Mouse (Mus musculus): ENCODE data around the gene Maml3. TPM values are rescaled to one million over a fixed set of nuclear protein-coding genes. Genes with fewer than 3 reads are reported as not detected.
A peak's percentile ranks its signal among the peaks of the same experiment; 100 is the strongest.

The Maml3 gene
- polyA plus RNA-seq (2016; fragmentation: Nextera tagmentation; extraction: Ambion mirVana), result 5.6 and 5.9 TPM in 2 replicates

DNA sequence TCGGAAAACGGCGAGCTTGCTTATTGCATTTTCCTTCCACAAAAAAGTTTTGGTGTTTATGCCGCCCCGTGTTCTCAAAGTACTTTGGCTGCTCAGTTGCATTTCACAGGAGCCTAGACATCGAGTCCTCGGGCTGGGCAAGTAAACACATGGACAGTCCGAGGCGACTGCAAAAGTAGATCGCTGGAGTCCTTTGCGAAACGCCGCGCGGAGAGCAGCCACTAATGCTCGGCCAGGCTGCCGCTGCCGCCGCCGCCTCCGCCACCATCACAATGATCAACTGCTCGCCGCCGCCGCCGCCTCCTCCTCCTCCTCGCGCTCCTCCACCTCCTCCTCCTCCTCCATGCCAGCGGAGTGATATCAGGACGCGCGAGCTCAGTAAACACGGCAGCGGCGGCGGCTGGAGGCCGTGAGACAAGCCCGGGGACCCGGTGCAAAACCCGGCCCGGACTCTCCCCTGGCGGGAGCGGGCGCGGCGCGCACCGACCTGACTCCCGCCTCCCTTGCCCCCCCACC lies at the start of gene Maml3:
Maml3 (minus strand) TSS at position 441 of the 516 bp plus-strand sequence.
- peak within 1 kb of the TSS; percentile 75 for H3K4me3 ChIP-seq
- H3K27me3 ChIP-seq (ENCODE audit: insufficient read depth, poor library complexity, severe bottlenecking), result no peaks in the 10 kb centered on the region
- peak; percentile 96 for DNase-seq (ENCODE audit: low spot score)
- no peaks in the 10 kb centered on the region for H3K36me3 ChIP-seq
- under 1% methylated on average over 44 of the region's 49 CpGs for WGBS
- H3K27ac ChIP-seq, result peak within 1 kb of the TSS; percentile 99
- no peaks in the 10 kb centered on the region for H3K9me3 ChIP-seq
- H3K4me1 ChIP-seq (replicated peaks), result peaks cover 21% of the 10 kb centered on the region

DNA sequence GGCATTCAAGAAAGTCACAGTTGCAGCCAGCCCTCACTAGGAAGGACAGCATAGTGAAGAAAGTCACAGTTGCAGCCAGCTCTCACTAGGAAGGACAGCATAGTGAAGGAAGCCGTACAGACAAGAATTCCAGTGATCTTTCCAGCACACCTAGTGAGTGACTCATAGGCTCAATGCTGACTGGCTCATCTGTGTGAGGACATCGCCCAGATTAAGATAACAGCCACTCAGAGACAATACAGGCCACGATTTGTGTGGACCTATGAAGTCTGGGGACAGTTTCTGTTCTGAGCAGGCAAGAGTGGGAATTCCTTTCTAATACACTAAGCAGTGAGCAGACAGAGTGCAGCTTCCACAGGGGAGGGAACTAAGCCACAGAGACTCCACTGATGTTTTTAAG lies 46.3 kb upstream of the Maml3 start:
- no peak overlapping the region for H3K27ac ChIP-seq
- H3K4me1 ChIP-seq (replicated peaks), result no peaks in the 10 kb centered on the region
- H3K36me3 ChIP-seq, result no peaks in the 10 kb centered on the region
- H3K9me3 ChIP-seq, result peaks cover 4% of the 10 kb centered on the region; the same call in 1 of the 2 replicates
- no peak overlapping the region for H3K4me3 ChIP-seq
- no peak for DNase-seq (ENCODE audit: low spot score)
- H3K27me3 ChIP-seq (ENCODE audit: insufficient read depth, poor library complexity, severe bottlenecking), result no peaks in the 10 kb centered on the region
- WGBS, result 72% methylated on average over 3 of the region's 3 CpGs

DNA sequence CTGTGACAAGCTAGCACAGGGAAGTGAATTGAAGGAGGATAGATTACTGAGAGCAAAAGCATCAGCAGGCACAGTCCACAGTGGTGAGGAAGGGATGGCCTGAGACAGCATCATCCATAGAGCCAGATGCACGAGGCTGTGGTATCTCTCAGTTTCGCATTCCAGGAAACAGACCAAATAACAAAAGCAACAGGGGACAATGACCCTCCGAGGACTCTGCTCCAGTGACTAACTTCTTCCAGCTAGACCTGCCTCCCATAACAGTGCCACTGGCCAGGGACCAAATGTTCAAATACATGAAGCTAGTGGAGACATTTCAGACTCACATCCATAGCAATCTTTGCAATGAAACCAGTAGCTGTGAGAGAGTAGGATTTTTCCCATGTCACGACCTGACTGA lies 43.4 kb upstream of the Maml3 start:
- Histone ChIP-seq H3K4me1 (replicated peaks) (peaks cover 2% of the 10 kb centered on the region; the same call in 1 of the 2 replicates), H3K36me3 (no peaks in the 10 kb centered on the region), H3K27me3 (ENCODE audit: insufficient read depth, poor library complexity, severe bottlenecking) (no peaks in the 10 kb centered on the region), H3K9me3 (no peaks in the 10 kb centered on the region), H3K4me3 (no peak overlapping the region), H3K27ac (no peak overlapping the region)
- 50% methylated on average over 4 of the region's 4 CpGs for WGBS
- no peak for DNase-seq (ENCODE audit: low spot score)

DNA sequence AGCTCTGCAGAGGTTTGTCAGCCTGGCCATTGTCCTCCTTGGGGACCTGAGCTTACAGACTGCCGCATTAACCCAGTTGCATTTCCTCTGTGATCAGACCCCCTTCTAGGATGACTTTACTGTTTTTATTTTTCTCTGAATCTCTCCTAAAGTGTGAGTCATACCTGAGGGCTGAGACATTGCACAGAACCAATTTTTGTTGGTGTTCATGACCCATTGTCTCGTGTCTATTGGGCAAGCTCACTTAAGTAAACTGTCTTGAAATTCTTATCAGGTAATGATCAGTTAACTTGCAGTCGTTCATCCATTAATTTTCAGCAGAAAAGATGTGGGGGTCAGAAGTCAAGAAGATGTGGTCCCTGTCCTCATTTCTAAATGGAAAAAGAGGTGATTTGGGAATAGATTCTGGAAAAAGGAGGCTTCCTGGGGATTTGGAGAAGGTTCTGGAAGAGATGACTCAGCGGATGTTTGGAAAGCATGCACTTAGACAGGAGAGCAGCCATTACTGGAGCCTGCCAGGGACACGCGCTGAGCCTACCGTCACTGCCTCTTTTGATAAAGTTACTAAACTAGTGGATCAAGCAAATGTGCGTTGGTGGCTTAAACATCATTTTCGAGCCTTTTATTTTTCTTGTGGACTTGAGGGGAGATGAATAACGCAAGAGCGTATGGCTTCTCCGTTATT lies 40.0 kb upstream of the Maml3 start:
- DNase-seq (ENCODE audit: low spot score), result no peak
- H3K9me3 ChIP-seq, result no peaks in the 10 kb centered on the region
- H3K36me3 ChIP-seq, result no peaks in the 10 kb centered on the region
- peaks cover 7% of the 10 kb centered on the region for H3K27me3 ChIP-seq (ENCODE audit: insufficient read depth, poor library complexity, severe bottlenecking)
- H3K4me3 ChIP-seq, result no peak overlapping the region
- 91% methylated on average over 12 of the region's 12 CpGs for WGBS
- peaks cover 7% of the 10 kb centered on the region; the same call in 1 of the 2 replicates for H3K4me1 ChIP-seq (replicated peaks)
- no peak overlapping the region for H3K27ac ChIP-seq

DNA sequence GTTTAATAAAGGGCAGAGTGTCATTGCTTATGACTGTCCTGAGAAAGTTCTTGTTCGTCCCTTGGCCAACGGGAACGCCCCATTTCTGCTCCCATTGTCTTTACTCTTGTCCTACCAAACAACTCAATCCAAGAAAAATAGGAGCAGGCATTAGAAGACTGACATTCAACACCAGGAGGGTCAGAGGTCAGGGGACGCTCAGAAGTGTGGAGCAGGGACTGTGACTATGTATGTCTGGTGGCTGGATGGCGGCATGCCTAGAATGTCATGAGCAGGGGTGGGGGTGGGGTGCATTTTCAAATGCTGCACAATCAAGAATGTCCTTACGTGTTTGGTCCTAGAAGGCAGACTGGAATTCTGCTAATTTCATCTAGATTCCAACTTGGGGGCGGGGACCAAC lies 38.1 kb upstream of the Maml3 start:
- Histone ChIP-seq H3K4me3 (no peak overlapping the region), H3K36me3 (no peaks in the 10 kb centered on the region), H3K27me3 (ENCODE audit: insufficient read depth, poor library complexity, severe bottlenecking) (peaks cover 7% of the 10 kb centered on the region), H3K4me1 (replicated peaks) (peaks cover 7% of the 10 kb centered on the region; the same call in 1 of the 2 replicates), H3K27ac (no peak overlapping the region), H3K9me3 (no peaks in the 10 kb centered on the region)
- WGBS, result 47% methylated on average over 7 of the region's 7 CpGs
- DNase-seq (ENCODE audit: low spot score), result no peak

DNA sequence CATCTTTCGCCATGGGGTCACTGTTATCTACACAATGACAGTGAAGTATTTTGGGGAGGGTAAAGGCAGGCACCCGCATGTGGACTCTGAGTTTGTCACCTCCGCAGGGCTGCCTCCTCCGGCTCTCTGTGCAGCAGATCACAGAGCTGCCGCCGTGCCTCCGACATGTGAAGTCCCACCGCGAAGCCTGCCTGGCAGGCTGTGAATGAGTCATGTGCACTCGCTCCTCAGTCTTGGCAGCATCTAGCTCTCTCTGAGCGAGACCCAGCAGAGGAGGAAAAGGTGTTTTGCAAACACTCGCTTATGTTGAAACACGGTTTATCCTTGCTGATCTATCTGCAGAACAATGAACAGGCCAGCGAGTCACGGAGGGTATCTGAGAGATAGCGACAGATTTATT lies 35.3 kb upstream of the Maml3 start:
- WGBS, result 86% methylated on average over 16 of the region's 16 CpGs
- no peak for DNase-seq (ENCODE audit: low spot score)
- peaks cover 7% of the 10 kb centered on the region for H3K27me3 ChIP-seq (ENCODE audit: insufficient read depth, poor library complexity, severe bottlenecking)
- peaks cover 7% of the 10 kb centered on the region; the same call in 1 of the 2 replicates for H3K4me1 ChIP-seq (replicated peaks)
- H3K4me3 ChIP-seq, result no peak overlapping the region
- H3K27ac ChIP-seq, result no peak overlapping the region
- H3K9me3 ChIP-seq, result no peaks in the 10 kb centered on the region
- H3K36me3 ChIP-seq, result no peaks in the 10 kb centered on the region

DNA sequence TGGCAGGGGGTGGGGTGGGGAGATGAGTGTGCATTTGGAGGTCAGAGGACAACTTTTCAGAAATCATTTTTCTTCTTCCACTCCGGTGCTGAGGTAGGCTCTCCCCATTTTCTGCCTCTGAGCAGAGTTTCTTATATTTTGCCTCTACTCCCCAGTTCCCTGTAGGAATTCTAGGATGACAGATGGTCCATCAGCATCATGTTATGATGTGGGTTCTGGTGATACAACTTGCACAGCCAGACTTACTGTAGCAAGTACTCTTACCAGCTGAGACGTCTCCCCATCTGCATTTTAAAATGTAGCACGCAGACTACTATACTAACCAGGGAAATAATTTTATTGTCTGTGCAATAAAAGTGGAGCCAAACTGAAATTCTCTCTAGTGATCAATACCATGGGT lies 20.5 kb upstream of the Maml3 start:
- Histone ChIP-seq H3K27ac (no peak overlapping the region), H3K4me3 (no peak overlapping the region), H3K9me3 (no peaks in the 10 kb centered on the region), H3K36me3 (no peaks in the 10 kb centered on the region), H3K27me3 (ENCODE audit: insufficient read depth, poor library complexity, severe bottlenecking) (no peaks in the 10 kb centered on the region), H3K4me1 (replicated peaks) (no peaks in the 10 kb centered on the region)
- DNase-seq (ENCODE audit: low spot score), result no peak
- 91% methylated on average over 3 of the region's 3 CpGs for WGBS

DNA sequence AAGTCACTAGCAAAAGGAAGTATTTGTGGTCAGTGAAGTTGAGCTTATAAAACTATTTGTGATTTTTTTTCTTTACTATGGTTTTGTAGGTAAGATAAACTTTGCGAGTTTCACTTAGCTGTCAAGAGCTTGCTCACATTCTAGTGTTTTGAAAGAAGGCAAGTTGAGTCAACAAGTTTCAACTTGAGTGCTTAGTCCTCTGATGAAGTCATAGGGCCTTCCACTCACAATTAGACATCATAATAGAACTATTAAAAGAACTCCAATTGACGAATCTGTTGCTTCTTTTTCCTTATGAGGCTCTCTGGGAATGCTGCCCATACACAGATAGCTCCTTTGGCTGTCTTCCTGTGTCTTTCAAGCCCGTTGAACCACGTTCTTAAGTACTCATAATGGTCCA lies 16.0 kb upstream of the Maml3 start:
- no peaks in the 10 kb centered on the region for H3K27me3 ChIP-seq (ENCODE audit: insufficient read depth, poor library complexity, severe bottlenecking)
- no peaks in the 10 kb centered on the region for H3K4me1 ChIP-seq (replicated peaks)
- H3K27ac ChIP-seq, result no peak overlapping the region
- H3K4me3 ChIP-seq, result no peak overlapping the region
- H3K36me3 ChIP-seq, result no peaks in the 10 kb centered on the region
- no peak for DNase-seq (ENCODE audit: low spot score)
- no peaks in the 10 kb centered on the region for H3K9me3 ChIP-seq
- WGBS, result 84% methylated on average over 4 of the region's 4 CpGs

DNA sequence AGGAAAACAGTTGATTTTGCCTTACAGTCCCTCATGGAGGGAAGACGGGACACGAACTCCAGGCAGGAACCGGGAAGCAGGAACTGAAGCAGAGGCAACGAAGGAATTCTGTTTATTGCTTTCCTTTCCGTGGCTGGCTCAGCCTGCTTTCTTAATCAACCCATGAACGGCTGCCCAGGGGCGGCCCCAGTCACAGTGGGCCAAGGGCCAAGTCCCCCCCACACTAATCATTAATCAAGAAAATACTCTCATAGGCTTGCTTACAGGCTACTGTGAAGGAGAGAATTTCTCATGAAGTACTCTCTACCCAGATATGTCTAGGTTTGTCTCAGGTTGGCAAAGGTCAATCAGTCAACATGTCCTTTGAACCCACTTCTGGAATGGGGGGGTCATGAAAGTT lies 14.3 kb upstream of the Maml3 start:
- H3K4me1 ChIP-seq (replicated peaks), result no peaks in the 10 kb centered on the region
- no peaks in the 10 kb centered on the region for H3K27me3 ChIP-seq (ENCODE audit: insufficient read depth, poor library complexity, severe bottlenecking)
- no peak overlapping the region for H3K27ac ChIP-seq
- no peaks in the 10 kb centered on the region for H3K9me3 ChIP-seq
- H3K36me3 ChIP-seq, result no peaks in the 10 kb centered on the region
- no peak for DNase-seq (ENCODE audit: low spot score)
- 92% methylated on average over 7 of the region's 7 CpGs for WGBS
- no peak overlapping the region for H3K4me3 ChIP-seq

DNA sequence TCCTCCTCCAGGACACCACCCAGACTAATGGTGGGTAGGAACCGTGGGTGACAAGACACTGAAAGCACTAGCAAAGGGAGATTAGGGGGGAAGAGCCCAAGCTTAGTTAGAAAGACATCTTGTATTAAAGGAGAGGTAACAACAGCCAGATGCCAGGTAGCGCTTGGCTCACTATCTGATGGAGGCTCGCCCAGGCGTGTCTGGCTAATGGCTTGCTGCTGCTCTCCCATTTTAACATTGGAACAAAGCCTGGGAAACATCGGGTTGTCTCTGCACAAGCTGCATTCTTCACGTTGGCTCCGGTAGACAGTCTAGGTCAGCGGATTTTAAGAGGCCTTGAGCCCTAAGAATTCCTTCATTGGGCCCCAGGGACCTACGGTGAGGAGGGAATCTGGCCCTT lies 10.5 kb upstream of the Maml3 start:
- no peaks in the 10 kb centered on the region for H3K9me3 ChIP-seq
- no peak for DNase-seq (ENCODE audit: low spot score)
- H3K4me3 ChIP-seq, result no peak overlapping the region
- H3K27ac ChIP-seq, result no peak overlapping the region
- H3K4me1 ChIP-seq (replicated peaks), result no peaks in the 10 kb centered on the region
- no peaks in the 10 kb centered on the region for H3K27me3 ChIP-seq (ENCODE audit: insufficient read depth, poor library complexity, severe bottlenecking)
- H3K36me3 ChIP-seq, result no peaks in the 10 kb centered on the region
- 78% methylated on average over 9 of the region's 9 CpGs for WGBS

DNA sequence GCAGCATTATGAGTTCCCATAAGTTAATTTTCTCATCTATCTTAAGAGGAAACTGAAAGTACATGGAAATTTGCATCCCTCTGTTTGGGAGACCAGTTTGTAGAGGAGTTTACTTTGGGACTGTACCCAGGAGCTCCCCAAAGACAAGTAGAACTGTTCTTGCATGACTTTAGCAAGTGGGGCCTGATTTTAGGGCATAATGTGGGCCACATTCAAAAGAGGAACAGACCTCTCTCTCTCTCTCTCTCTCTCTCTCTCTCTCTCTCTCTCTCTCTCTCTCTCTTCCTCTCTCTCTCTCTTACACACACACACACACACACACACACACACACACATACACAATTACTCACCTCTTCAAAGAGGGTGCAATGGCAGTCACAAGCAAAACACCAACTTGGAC lies 3.2 kb upstream of the Maml3 start:
- H3K27me3 ChIP-seq (ENCODE audit: insufficient read depth, poor library complexity, severe bottlenecking), result no peaks in the 10 kb centered on the region
- H3K4me1 ChIP-seq (replicated peaks), result peaks cover 9% of the 10 kb centered on the region; the same call in 1 of the 2 replicates
- no peak for DNase-seq (ENCODE audit: low spot score)
- no peak overlapping the region for H3K4me3 ChIP-seq
- H3K9me3 ChIP-seq, result no peaks in the 10 kb centered on the region
- H3K27ac ChIP-seq, result no peak overlapping the region
- no peaks in the 10 kb centered on the region for H3K36me3 ChIP-seq

DNA sequence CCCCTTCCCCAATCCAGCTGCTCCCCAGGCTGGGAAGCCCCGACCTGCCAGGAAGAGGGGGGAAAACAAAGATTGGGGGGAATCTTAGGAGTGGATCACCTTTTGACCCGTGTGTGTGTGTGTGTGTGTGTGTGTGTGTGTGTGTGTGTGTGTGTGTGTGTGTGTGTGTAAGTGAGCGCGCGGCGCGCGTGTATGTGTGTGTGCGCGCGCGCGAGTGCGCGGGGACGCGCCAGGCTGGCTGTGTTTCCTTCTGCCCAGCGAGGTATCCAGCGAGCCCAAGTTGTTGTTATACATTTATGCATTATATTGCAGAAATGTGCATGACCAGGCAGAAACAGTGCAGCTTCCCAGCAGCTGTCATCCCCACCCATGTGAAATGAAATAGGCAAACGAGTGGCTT lies 280 bp upstream of the Maml3 start:
- Histone ChIP-seq H3K4me1 (replicated peaks) (peaks cover 21% of the 10 kb centered on the region), H3K36me3 (no peaks in the 10 kb centered on the region), H3K27me3 (ENCODE audit: insufficient read depth, poor library complexity, severe bottlenecking) (no peaks in the 10 kb centered on the region), H3K9me3 (no peaks in the 10 kb centered on the region), H3K4me3 (peak overlapping the region; percentile 75), H3K27ac (peak overlapping the region; percentile 99)
- no peak for DNase-seq (ENCODE audit: low spot score)
- WGBS, result under 1% methylated on average over 19 of the region's 20 CpGs

DNA sequence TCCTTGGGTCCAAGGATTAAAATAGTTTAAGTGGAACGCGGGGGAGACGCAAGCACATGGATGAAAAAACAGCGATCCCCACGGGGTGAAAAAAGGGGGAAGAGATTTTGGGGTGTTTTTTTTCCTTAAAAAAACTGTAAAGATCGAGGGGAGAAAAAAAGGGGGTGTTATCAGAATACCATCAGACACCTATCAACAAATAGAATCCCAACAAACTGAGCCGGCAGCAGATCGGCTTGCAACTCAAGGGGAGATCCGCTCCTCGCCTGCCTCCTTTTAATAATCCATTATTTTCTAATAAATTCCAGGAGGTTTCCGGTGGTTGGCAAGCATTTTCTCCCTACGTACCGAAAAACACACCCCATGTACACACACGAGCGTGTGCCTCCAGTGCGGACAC lies 668 bp downstream of the Maml3 start:
- WGBS, result under 1% methylated on average over 16 of the region's 16 CpGs
- DNase-seq (ENCODE audit: low spot score), result no peak
- no peaks in the 10 kb centered on the region for H3K9me3 ChIP-seq

More for the DNA sequence above, 668 bp downstream of the Maml3 start:
- Histone ChIP-seq H3K4me3 (peak overlapping the region; percentile 75), H3K36me3 (no peaks in the 10 kb centered on the region), H3K4me1 (replicated peaks) (peaks cover 21% of the 10 kb centered on the region), H3K27ac (peak overlapping the region; percentile 99), H3K27me3 (ENCODE audit: insufficient read depth, poor library complexity, severe bottlenecking) (no peaks in the 10 kb centered on the region)

Measured in hindbrain, embryonic 10.5 days (tissue).